Mouse (Mus musculus): ENCODE results near the gene Hmgcr. TPM values are rescaled to one million over a fixed set of nuclear protein-coding genes. Genes with fewer than 3 reads are reported as not detected.
A peak's percentile ranks its signal among the peaks of the same experiment; 100 is the strongest.

Gene Hmgcr
- 53.8 and 58.9 TPM in 2 replicates for polyA plus RNA-seq (2015; fragmentation: Nextera tagmentation; extraction: Ambion mirVana)

DNA sequence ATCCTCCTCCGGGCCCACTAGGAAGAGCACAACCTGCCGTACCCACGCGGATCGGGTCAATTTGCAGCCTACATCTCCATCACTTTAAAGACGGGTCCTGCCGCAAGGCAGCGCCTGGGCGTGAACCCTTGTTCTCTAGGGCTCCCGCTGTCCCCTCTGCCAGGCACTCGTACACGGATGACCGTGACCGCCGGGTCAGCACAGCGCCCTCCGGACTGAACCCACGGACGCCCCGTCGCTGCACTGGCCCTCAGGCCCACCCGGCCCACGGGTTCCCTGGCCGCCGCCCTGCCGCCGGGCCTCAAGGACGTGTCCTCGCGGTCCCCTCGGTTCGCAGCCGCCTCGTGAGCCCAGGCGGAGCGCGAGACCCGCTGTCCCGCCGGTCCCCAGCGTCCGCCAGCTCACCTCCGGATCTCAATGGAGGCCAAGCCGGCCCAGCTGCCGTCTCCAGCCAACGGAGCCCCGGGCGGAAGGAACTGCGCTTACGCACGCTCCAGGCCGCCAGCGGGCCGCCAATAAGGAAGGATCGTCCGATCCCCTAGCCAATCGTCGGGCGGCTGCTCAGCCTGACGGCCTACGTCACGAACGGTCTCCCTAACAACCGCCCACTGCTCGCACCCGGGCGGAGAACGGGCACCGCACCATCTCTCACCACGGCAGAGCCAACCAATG lies at the start of gene Hmgcr:
TSS of gene Hmgcr (minus strand) at position 531 of the 672 bp plus-strand sequence.
- Histone ChIP-seq H3K27ac (peak within 1 kb of the TSS; percentile 92), H3K9me3 (no peaks in the 10 kb centered on the region), H3K4me1 (peaks cover 19% of the 10 kb centered on the region), H3K36me3 (peaks cover 14% of the 10 kb centered on the region), H3K27me3 (no peaks in the 10 kb centered on the region), H3K9ac (peak within 1 kb of the TSS; percentile 90), H3K4me2 (peak within 1 kb of the TSS; percentile 57), H3K4me3 (peak within 1 kb of the TSS; percentile 97)
- WGBS: under 1% methylated on average over 70 of the region's 70 CpGs
- ATAC-seq (ENCODE audit: insufficient number of reproducible peaks, low FRiP score, low TSS enrichment, low read depth): peak; percentile 100

- WGBS: 86% methylated on average over 2 of the region's 2 CpGs
- Histone ChIP-seq H3K9me3 (no peaks in the 10 kb centered on the region), H3K4me3 (no peak overlapping the region), H3K36me3 (no peaks in the 10 kb centered on the region), H3K4me1 (no peaks in the 10 kb centered on the region), H3K27me3 (no peaks in the 10 kb centered on the region), H3K4me2 (no peak overlapping the region), H3K27ac (no peak overlapping the region), H3K9ac (no peak overlapping the region)
- ATAC-seq (ENCODE audit: insufficient number of reproducible peaks, low FRiP score, low TSS enrichment, low read depth): no peak
Observed at GRCm38 (mm10) chr13:96720003-96720402, 49.3 kb upstream of the Hmgcr start.

DNA sequence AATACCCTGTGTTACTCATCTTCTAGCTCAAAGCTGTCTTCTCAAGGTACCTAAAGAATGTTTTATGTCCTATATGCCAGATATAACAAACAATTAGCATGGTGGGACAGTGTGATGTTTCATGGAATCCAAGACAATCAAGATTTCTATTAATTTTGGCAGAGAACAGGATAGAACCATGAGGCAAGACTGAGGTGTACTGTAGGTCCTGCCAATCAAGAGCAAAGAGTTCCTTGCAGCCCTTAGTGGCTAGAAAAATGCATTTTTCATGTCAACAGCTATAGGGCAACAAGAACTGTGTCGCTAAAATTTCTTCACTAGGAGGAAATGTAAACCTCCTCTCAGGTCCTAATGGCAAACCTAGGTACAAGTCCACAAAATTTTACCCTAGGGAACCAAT lies 47.1 kb upstream of the Hmgcr start:
- no peak for ATAC-seq (ENCODE audit: insufficient number of reproducible peaks, low FRiP score, low TSS enrichment, low read depth)
- Histone ChIP-seq H3K4me1 (no peaks in the 10 kb centered on the region), H3K36me3 (no peaks in the 10 kb centered on the region), H3K27me3 (no peaks in the 10 kb centered on the region), H3K9ac (no peak overlapping the region), H3K27ac (no peak overlapping the region), H3K4me3 (no peak overlapping the region), H3K4me2 (no peak overlapping the region), H3K9me3 (no peaks in the 10 kb centered on the region)
- WGBS: 53% methylated on average over 1 of the region's 1 CpGs

DNA sequence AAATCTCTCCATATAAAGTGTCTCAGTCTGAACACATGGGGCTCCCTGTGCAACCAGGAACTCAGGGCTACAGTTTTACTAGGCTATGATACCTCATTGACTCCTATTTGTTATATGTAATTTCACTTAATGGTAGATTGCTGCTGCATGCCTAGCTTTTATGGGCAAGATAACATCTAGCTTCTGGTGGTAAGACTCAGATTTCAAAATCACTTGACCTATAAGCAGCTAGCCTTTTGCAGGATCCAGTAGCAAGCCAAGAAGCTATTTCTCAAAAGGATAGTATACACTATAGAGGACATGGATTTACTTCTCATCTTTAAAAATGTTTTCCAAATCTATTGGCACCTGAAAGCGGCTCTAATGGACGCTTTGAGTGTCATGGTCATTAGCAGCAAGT lies 45.6 kb upstream of the Hmgcr start:
- no peak overlapping the region for H3K9ac ChIP-seq
- H3K36me3 ChIP-seq: no peaks in the 10 kb centered on the region
- no peaks in the 10 kb centered on the region for H3K9me3 ChIP-seq
- no peaks in the 10 kb centered on the region for H3K4me1 ChIP-seq
- H3K4me3 ChIP-seq: no peak overlapping the region
- no peaks in the 10 kb centered on the region for H3K27me3 ChIP-seq
- ATAC-seq (ENCODE audit: insufficient number of reproducible peaks, low FRiP score, low TSS enrichment, low read depth): no peak
- H3K4me2 ChIP-seq: no peak overlapping the region
- WGBS: 81% methylated on average over 2 of the region's 2 CpGs
- H3K27ac ChIP-seq: no peak overlapping the region

- Histone ChIP-seq H3K27ac (no peak overlapping the region), H3K4me3 (no peak overlapping the region), H3K9ac (no peak overlapping the region), H3K9me3 (no peaks in the 10 kb centered on the region), H3K4me1 (no peaks in the 10 kb centered on the region), H3K27me3 (no peaks in the 10 kb centered on the region), H3K36me3 (no peaks in the 10 kb centered on the region), H3K4me2 (no peak overlapping the region)
- ATAC-seq (ENCODE audit: insufficient number of reproducible peaks, low FRiP score, low TSS enrichment, low read depth): no peak
- whole genome bisulfite sequencing: 68% methylated on average over 8 of the region's 8 CpGs
Observed at GRCm38 (mm10) chr13:96709269-96710233, 38.8 kb upstream of the Hmgcr start.

DNA sequence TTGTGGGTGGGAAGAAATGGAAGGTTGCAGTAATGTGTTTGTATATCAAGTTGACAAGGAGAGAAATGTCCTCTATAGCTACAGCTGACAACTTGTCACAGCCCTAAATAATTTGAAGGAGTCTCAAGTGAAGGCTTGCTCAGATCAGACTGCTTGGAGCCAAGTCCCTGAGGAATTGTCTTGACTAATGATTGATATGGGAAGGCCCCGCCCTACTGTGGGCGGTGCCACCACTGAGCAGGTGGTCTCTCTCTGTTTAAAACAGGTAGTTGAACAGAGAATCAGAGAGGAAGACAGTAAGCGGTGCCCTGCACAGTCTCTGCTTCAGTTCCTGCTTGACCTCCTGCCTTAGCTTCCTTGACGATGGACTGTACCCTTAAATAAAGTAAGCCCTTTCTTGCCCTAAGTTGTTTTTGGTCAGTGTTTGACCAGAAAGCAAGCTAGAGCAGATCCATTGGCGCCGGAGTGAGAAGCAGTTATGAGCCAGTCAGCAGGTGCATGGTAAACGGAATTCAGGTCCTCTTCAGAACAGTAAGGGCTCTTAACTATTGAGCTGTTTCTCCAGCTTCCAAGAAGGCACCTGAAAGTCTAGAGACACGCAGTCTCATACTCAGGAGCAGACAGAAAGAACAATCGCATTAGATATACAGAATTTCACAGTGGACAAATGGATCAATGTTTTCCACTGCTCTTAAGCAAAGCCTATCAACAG lies 32.0 kb upstream of the Hmgcr start:
- Histone ChIP-seq H3K27ac (no peak overlapping the region), H3K4me3 (no peak overlapping the region), H3K9me3 (no peaks in the 10 kb centered on the region), H3K4me1 (no peaks in the 10 kb centered on the region), H3K27me3 (no peaks in the 10 kb centered on the region), H3K9ac (no peak overlapping the region), H3K4me2 (no peak overlapping the region), H3K36me3 (no peaks in the 10 kb centered on the region)
- WGBS: 71% methylated on average over 9 of the region's 9 CpGs
- no peak for ATAC-seq (ENCODE audit: insufficient number of reproducible peaks, low FRiP score, low TSS enrichment, low read depth)

- H3K4me2 ChIP-seq: no peak overlapping the region
- no peak overlapping the region for H3K9ac ChIP-seq
- H3K27ac ChIP-seq: no peak overlapping the region
- no peak for ATAC-seq (ENCODE audit: insufficient number of reproducible peaks, low FRiP score, low TSS enrichment, low read depth)
- no peak overlapping the region for H3K4me3 ChIP-seq
- H3K36me3 ChIP-seq: no peaks in the 10 kb centered on the region
- H3K9me3 ChIP-seq: no peaks in the 10 kb centered on the region
- no peaks in the 10 kb centered on the region for H3K4me1 ChIP-seq
- H3K27me3 ChIP-seq: no peaks in the 10 kb centered on the region
- 70% methylated on average over 8 of the region's 8 CpGs for WGBS
Observed at GRCm38 (mm10) chr13:96697805-96698586, 27.3 kb upstream of the Hmgcr start.

GRCm38 (mm10) chr13:96695428-96695827 lies 24.7 kb upstream of the Hmgcr start:
- Histone ChIP-seq H3K9me3 (no peaks in the 10 kb centered on the region), H3K27me3 (no peaks in the 10 kb centered on the region), H3K4me1 (no peaks in the 10 kb centered on the region), H3K4me3 (no peak overlapping the region), H3K27ac (no peak overlapping the region), H3K4me2 (no peak overlapping the region), H3K9ac (no peak overlapping the region), H3K36me3 (no peaks in the 10 kb centered on the region)
- WGBS: 77% methylated on average over 2 of the region's 2 CpGs
- ATAC-seq (ENCODE audit: insufficient number of reproducible peaks, low FRiP score, low TSS enrichment, low read depth): no peak

DNA sequence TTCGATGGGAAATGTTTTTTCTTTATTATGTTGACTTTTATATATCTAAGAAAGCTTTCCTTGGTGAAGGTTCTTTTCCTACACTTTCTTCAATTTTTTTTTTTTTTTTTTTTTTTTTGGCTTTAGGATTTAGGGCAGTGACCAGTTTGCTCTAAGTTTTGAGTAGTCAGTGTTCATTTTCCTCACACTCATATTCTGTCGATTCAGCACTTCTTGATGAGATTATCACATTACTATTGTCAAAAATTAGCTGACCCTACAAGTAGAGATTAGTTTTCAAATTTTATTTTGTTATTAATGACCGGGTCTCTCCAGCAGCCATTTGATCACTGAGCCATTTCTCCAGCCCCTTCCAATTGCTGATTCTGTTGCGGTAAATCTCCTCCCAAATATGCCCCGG lies 19.2 kb upstream of the Hmgcr start:
- Histone ChIP-seq H3K27ac (no peak overlapping the region), H3K9me3 (no peaks in the 10 kb centered on the region), H3K27me3 (no peaks in the 10 kb centered on the region), H3K4me2 (no peak overlapping the region), H3K9ac (no peak overlapping the region), H3K4me3 (no peak overlapping the region), H3K36me3 (no peaks in the 10 kb centered on the region), H3K4me1 (no peaks in the 10 kb centered on the region)
- ATAC-seq (ENCODE audit: insufficient number of reproducible peaks, low FRiP score, low TSS enrichment, low read depth): no peak
- WGBS: 91% methylated on average over 5 of the region's 5 CpGs

DNA sequence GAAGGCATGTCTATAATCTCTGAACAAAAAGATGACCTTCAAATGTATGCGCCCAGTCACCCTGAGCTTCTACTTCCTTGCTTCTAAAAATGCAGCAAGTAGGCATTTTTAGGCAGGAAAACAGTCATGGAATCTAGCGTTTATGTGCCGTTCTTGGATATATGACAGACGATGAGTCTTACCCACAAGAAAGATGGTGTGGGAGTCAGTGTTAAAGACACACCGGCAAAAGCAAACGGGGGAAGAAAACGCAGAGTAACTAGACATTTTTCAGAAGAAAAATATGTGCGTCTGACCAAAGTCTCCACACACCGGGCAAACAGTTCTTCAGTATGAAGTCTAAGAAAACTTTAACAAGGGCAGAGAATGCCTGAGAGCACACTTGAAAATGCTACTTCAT lies 16.5 kb upstream of the Hmgcr start:
- Histone ChIP-seq H3K9me3 (no peaks in the 10 kb centered on the region), H3K4me2 (no peak overlapping the region), H3K9ac (no peak overlapping the region), H3K36me3 (no peaks in the 10 kb centered on the region), H3K27me3 (no peaks in the 10 kb centered on the region), H3K27ac (no peak overlapping the region), H3K4me3 (no peak overlapping the region), H3K4me1 (no peaks in the 10 kb centered on the region)
- no peak for ATAC-seq (ENCODE audit: insufficient number of reproducible peaks, low FRiP score, low TSS enrichment, low read depth)
- 90% methylated on average over 9 of the region's 9 CpGs for WGBS

DNA sequence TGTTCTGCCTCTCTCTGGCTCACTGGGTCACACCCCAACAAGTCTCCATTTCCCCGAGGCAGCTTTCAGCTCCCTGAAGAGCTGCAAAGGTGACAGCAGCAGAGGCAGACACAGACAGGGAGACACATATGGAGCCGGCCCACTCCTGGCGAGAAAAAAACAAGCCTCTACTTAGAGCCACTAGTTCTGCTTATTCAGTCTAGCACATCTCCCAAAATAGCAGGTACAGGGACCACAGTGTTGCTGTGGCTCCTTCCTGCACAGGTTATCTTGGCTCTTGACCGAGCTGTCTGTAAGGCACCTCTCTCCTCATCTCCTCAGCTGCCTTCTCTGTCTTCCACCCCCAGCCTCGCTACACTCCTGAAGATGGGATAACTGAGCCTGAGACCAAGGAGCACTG lies 14.0 kb upstream of the Hmgcr start:
- ATAC-seq (ENCODE audit: insufficient number of reproducible peaks, low FRiP score, low TSS enrichment, low read depth): no peak
- Histone ChIP-seq H3K36me3 (no peaks in the 10 kb centered on the region), H3K4me3 (no peak overlapping the region), H3K9me3 (no peaks in the 10 kb centered on the region), H3K27me3 (no peaks in the 10 kb centered on the region), H3K4me1 (no peaks in the 10 kb centered on the region), H3K4me2 (no peak overlapping the region), H3K9ac (no peak overlapping the region), H3K27ac (no peak overlapping the region)
- WGBS: 73% methylated on average over 5 of the region's 5 CpGs
